8 mouse cellular contexts compared by ENCODE assay signal in genomic region chr15:23035551-23036207, GRCm38 (mm10).
A peak's percentile ranks its signal among the peaks of the same experiment; 100 is the strongest.
DNase-seq lines count a peak whose midpoint lies in the region; ATAC-seq and TF ChIP-seq lines count a peak whose summit lies in the region.

No protein-coding gene starts in this region.

- H3K4me3 ChIP-seq in kidney, embryonic 15.5 days (replicated peaks): peak overlapping the region; percentile 44
- peak overlapping the region; percentile 58 for H3K4me3 ChIP-seq in cortical plate, adult 2 months (ENCODE audit: insufficient read depth, low read length)
- H3K4me3 ChIP-seq in forebrain, embryonic 16.5 days (replicated peaks; ENCODE audit: low read length): peak overlapping the region; percentile 58
- peak overlapping the region; percentile 40 for H3K4me3 ChIP-seq in limb, embryonic 12.5 days (replicated peaks)

- 2% methylated on average over 14 of the region's 14 CpGs for WGBS in kidney, embryonic 15.5 days
- WGBS in forebrain, embryonic 16.5 days: 4% methylated on average over 14 of the region's 14 CpGs
- whole genome bisulfite sequencing in limb, embryonic 12.5 days: 10% methylated on average over 14 of the region's 14 CpGs

- no peaks in the 10 kb centered on the region for H3K36me3 ChIP-seq in kidney, embryonic 15.5 days
- no peaks in the 10 kb centered on the region for H3K36me3 ChIP-seq in forebrain, embryonic 16.5 days (ENCODE audit: control insufficient read depth, insufficient read depth)
- no peaks in the 10 kb centered on the region for H3K36me3 ChIP-seq in limb, embryonic 12.5 days

- H3K9me3 ChIP-seq in kidney, embryonic 15.5 days (replicated peaks): no peaks in the 10 kb centered on the region
- H3K9me3 ChIP-seq in forebrain, embryonic 16.5 days (ENCODE audit: control insufficient read depth, low read length): no peaks in the 10 kb centered on the region
- H3K9me3 ChIP-seq in limb, embryonic 12.5 days: no peaks in the 10 kb centered on the region

- H3K4me1 ChIP-seq in kidney, embryonic 15.5 days: peaks cover 11% of the 10 kb centered on the region
- H3K4me1 ChIP-seq in cortical plate, adult 2 months (ENCODE audit: control insufficient read depth, insufficient read depth, low read length): no peaks in the 10 kb centered on the region; the same call in 1 of the 2 replicates
- H3K4me1 ChIP-seq in forebrain, embryonic 16.5 days (replicated peaks; ENCODE audit: control insufficient read depth, insufficient read depth, low read length): peaks cover 9% of the 10 kb centered on the region
- H3K4me1 ChIP-seq in limb, embryonic 12.5 days (replicated peaks): peaks cover 10% of the 10 kb centered on the region

- no peak overlapping the region for H3K27ac ChIP-seq in kidney, embryonic 15.5 days
- H3K27ac ChIP-seq in cortical plate, adult 2 months (ENCODE audit: insufficient read depth, low read length): peak overlapping the region; percentile 31; the same call in 1 of the 2 replicates
- H3K27ac ChIP-seq in forebrain, embryonic 16.5 days (ENCODE audit: low read length): 0 out of 2 replicates have a peak overlapping the region, but pooled peaks have one; percentile 27
- H3K27ac ChIP-seq in limb, embryonic 12.5 days: no peak overlapping the region

- DNase-seq in kidney, postnatal 36 days: no peak
- peak; percentile 72 for DNase-seq in retina, postnatal 1 day
- no peak for DNase-seq in T-cell, adult 2 months (ENCODE audit: low spot score)

- TF ChIP-seq CTCF in cortical plate, adult 2 months (IDR thresholded peaks at IDR 0.05; ENCODE audit: extremely low read depth, insufficient read depth, low read length): no peak

- H3K4me2 ChIP-seq in kidney, embryonic 15.5 days: peak overlapping the region; percentile 77
- peak overlapping the region; percentile 95 for H3K4me2 ChIP-seq in forebrain, embryonic 16.5 days (ENCODE audit: low read length)
- H3K4me2 ChIP-seq in limb, embryonic 12.5 days: peak overlapping the region; percentile 73

- H3K9ac ChIP-seq in kidney, embryonic 15.5 days: peak overlapping the region; percentile 23; the same call in 1 of the 2 replicates
- peak overlapping the region; percentile 59 for H3K9ac ChIP-seq in forebrain, embryonic 16.5 days (replicated peaks; ENCODE audit: low read depth, low read length)
- peak overlapping the region; percentile 52 for H3K9ac ChIP-seq in limb, embryonic 12.5 days (replicated peaks)

- ATAC-seq in kidney, embryonic 15.5 days (replicated peaks; ENCODE audit: low FRiP score): peak; percentile 90
- ATAC-seq in forebrain, embryonic 16.5 days: peak; percentile 63
- peak; percentile 75; the same call in 1 of the 2 replicates for ATAC-seq in limb, embryonic 12.5 days (ENCODE audit: insufficient number of reproducible peaks, insufficient read depth, low FRiP score, low TSS enrichment, low read depth)
- ATAC-seq in activated CD4-positive, CD25-positive, alpha-beta regulatory T cell, adult 4 months: no peak

- H3K27me3 ChIP-seq in kidney, embryonic 15.5 days: peaks cover 6% of the 10 kb centered on the region; the same call in 1 of the 2 replicates
- 0 out of 2 replicates have a peak, but pooled peaks cover 2% of the 10 kb centered on the region for H3K27me3 ChIP-seq in forebrain, embryonic 16.5 days (replicated peaks; ENCODE audit: control insufficient read depth, insufficient read depth, low read length)
- peaks cover 8% of the 10 kb centered on the region; the same call in 1 of the 2 replicates for H3K27me3 ChIP-seq in limb, embryonic 12.5 days

- TF ChIP-seq POLR2A in cortical plate, adult 2 months (IDR thresholded peaks at IDR 0.05; ENCODE audit: extremely low read depth, insufficient read depth, low read length): no peak

Comparison
In these comparisons a context has a peak if more than half of its experiments do, and no peak if none do; other contexts are left out.
1. H3K27ac ChIP-seq: peak in cortical plate, adult 2 months (single experiment) and forebrain, embryonic 16.5 days (single experiment); none in kidney, embryonic 15.5 days (single experiment) and limb, embryonic 12.5 days (single experiment).
2. Peak in every context shown above with its lines, with median percentiles within 50 percentile points of each other: H3K4me2 ChIP-seq, H3K4me3 ChIP-seq and H3K9ac ChIP-seq.